Mouse (Mus musculus) neutrophil, adult 5-6 weeks (primary cell): ENCODE data around the gene Alppl2. TPM values are rescaled to one million over a fixed set of nuclear protein-coding genes. Genes with fewer than 3 reads are reported as not detected.

ENCODE experiments used
- ATAC-seq: fragments of 151-379, 151-347 bp; 2 replicates; pipeline ENCODE4 v1.8.0; 2017; ENCODE audit warnings: mild to moderate bottlenecking, moderate TSS enrichment; ENCODE audit not compliant: insufficient number of reproducible peaks, poor library complexity, low FRiP score, severe bottlenecking; ENCODE audit errors: extremely low read depth
- total RNA-seq: library from RNA; stranded (forward); fragments of 200-1000 nt; gene quantifications from 2 replicates; pipeline ENCODE4 v1.2.3, GENCODE M21; 2017

The Alppl2 gene
- total RNA-seq, 1 experiment from 2014 or later: not detected

DNA sequence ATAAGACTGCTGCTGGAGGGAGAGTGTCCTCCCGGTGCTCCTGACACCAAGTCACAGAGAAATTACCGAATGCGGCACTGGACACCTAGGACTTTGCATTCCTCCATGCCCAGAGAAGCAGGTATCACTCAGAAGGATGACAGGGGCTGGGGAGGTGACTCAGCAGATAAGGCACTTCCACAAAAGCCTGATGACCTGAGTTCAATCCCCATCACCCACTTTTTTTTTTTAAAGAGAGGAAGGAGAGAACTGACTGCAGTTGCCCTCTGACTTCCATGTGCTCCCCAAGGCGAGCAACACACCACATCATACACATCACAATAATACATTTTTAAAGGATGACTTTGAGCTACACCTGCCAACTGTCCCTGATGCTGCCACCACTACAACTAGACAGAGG, 32.7 kb downstream of the Alppl2 start:
- no peak for ATAC-seq

DNA sequence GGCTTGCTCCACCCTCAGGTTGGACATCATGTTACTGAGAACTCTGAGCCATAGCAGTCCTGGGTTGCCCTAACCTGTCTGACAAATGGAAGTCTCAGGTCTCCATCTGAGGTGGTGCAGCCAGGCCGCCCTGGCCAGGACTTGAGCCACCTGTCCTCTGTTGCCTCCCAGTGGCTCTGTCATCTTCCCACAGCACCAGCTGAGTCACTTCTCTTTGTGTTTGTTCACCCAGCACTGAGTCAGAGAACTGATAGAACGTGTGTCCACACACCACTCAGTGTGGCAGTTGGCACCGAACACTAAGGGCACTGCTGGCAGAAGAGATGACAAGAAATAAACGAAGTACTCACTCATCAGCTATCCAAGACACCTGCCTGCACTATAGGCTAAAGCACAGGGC, 38.4 kb downstream of the Alppl2 start:
- ATAC-seq: no peak

DNA sequence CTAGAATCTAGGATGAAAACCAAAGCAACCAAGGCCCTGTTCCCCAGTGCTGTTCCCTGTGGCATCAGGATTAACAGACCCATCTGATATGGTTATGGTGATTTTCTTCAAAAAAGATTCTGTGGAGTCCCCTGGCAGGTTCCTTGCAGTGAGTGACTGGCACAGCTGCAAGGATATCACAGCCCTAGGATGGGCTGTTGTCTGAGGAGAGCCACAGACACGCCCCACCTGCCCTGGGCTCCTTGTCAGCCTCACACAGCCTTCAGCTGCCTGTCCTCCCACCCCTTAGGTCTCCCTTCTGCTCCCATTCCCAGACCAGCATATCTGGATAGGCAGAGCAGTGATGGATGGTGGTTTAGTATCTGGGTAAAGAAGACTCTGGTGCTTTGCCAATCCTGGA, 39.0 kb downstream of the Alppl2 start:
- ATAC-seq: no peak

DNA sequence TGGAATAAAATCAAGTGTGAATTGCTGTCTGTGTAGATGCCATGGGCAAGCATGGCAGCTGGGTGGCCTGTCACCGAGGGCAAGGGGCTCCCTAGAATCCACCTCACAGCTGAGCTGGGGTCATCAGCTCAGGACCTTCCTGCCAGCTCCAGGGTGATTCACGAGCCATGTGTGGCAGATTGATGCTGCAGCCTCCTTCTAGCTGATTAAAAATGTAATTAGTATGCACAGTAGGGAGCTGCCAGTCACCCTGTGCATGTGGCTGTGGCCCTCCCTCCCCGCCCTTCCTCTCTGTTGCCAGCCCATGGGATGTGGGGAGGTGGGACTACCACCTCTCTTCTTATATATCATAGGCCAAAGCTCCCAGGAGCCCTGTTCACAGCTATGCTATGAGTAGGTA, 39.7 kb downstream of the Alppl2 start:
- ATAC-seq: no peak

DNA sequence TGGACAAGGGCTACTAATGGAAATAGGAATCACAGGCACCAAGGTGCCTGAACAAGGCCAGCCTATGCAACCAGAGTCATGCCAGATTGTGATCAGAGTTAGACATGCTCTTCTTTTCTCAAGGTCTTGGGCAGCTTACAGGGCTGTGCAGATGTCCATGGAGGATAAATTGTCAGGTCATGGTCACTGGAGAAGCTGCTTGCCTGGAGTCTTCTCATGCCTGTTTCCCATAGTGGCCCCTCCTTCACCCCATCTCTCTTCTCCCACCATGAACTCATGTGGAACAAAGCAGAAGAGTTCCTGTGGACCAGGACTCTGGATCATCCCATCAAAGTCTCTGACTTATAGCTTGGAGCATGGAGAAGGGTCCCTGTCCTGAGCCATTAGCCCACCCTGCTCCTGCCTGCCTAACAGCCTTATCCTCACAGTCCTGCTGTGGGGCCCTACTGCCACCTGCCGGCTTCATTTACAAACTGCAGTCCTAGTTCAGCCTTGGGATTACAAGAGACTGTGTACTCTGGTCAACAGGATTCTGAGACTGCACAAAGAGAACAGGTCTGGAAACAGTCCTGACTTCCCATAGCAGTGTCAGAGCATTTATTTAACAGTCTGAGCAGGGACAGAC, 47.8 kb downstream of the Alppl2 start:
- no peak for ATAC-seq

DNA sequence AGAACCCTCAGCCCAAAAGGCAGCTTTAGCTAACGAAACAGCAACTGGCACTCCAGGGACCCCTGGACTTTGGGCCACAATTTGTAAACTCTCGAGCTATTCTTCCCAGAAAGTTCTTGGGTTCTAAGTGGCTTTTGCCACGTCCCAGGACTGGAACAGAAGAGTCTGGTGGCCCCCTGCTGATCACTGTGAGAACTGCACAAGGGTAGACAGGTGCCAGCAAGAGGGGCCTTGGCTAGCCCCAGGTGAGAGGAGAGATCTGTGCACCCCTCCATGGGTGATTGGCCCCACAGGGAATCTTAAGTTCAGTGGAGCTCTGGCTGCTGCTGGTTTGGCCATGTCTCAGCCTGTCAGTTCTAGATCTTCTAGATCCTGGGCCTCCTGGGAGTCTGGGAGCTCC, 48.6 kb downstream of the Alppl2 start:
- no peak for ATAC-seq

DNA sequence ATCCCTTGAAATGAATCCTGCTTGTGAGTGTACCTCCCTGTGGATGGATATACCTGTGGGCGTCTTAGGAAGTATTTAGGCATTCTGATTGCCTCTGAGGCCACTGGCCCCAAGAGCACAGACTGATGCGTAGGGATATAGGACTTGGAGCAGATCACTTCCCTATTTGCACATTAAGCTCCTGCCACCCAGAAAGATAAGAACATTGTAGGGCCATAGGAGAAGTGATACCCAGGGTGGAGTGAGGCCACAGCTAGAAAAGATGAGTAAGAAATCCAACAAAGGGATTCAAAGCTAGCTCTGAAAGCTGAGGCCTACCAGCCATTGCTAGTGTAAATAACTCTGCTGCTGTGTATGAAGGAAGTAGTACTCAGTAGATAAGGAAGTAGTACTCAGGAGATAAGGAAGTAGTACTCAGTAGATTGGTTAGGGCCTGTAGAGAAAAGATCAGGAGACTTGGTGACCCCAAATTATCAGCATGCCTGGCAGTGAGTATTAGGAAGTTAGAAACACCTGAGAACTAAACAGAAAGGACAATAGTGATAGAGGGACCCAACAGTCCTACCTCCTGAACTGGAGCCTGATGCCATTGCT, 51.2 kb downstream of the Alppl2 start:
- ATAC-seq: no peak

Other genes starting within 250 kb of the Alppl2 start
- gene Alpi, start 11.7 kb upstream of the Alppl2 start, total RNA-seq: not detected in 2 replicates
- not detected in 2 replicates for gene Akp3, start 35.0 kb upstream of the Alppl2 start, total RNA-seq
- not detected in 2 replicates for gene Ecel1, start 66.6 kb upstream of the Alppl2 start, total RNA-seq
- not detected in 2 replicates for gene Prss56, start 93.4 kb upstream of the Alppl2 start, total RNA-seq
- not detected in 2 replicates for gene Chrnd, start 100.7 kb upstream of the Alppl2 start, total RNA-seq
- gene Chrng, start 114.7 kb upstream of the Alppl2 start, total RNA-seq: 0.12 TPM in 1 of 2 replicates, not detected in the other
- gene Eif4e2, start 124.0 kb upstream of the Alppl2 start, total RNA-seq: 111 and 118 TPM in 2 replicates
- 0.74 TPM in 1 of 2 replicates, not detected in the other for gene Efhd1, start 174.4 kb upstream of the Alppl2 start, total RNA-seq
- gene Gigyf2, start 237.1 kb upstream of the Alppl2 start, total RNA-seq: 117 and 137 TPM in 2 replicates